Mouse (Mus musculus): Measurements from ENCODE around the gene Gm17662. TPM values are rescaled to one million over a fixed set of nuclear protein-coding genes. Genes with fewer than 3 reads are reported as not detected.

Gm17662 gene
- total RNA-seq (2021), result not detected

DNA sequence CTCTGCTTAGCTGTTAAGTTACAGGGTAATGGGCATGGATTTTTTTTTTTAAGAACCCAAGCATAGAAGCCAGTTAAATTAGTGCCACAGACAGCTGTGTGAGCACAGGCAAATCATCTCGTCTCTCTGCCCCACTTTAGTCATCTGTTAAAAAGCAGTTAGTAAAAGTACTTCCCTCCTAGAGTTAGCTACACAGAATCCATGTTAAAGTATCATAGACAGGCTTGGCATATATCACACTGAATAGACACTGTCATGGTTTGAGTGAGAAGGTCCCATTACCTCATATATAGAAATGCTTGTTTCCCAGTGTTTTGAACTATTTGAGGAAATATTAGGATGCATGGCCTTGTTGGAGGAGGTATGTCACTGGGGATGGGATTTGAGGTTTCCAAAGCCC, at the start of gene Gm17662:
Gm17662 (plus strand) TSS at position 301 of the 400 bp plus-strand sequence.
- intact Hi-C loops (cut with DNase I), result no loop called here
- DNase-seq (ENCODE audit: low spot score), result no peak

- intact Hi-C loops (cut with DNase I), result no loop called here
- no peak for DNase-seq (ENCODE audit: low spot score)
Measured at GRCm38 (mm10) chr4:104810710-104811286, 46.3 kb upstream of the Gm17662 start.

GRCm38 (mm10) chr4:104813617-104814016, 43.5 kb upstream of the Gm17662 start:
- no peak for DNase-seq (ENCODE audit: low spot score)
- intact Hi-C loops (cut with DNase I), result no loop called here

GRCm38 (mm10) chr4:104816519-104817232, 40.5 kb upstream of the Gm17662 start:
- intact Hi-C loops (cut with DNase I), result no loop called here
- no peak for DNase-seq (ENCODE audit: low spot score)

DNA sequence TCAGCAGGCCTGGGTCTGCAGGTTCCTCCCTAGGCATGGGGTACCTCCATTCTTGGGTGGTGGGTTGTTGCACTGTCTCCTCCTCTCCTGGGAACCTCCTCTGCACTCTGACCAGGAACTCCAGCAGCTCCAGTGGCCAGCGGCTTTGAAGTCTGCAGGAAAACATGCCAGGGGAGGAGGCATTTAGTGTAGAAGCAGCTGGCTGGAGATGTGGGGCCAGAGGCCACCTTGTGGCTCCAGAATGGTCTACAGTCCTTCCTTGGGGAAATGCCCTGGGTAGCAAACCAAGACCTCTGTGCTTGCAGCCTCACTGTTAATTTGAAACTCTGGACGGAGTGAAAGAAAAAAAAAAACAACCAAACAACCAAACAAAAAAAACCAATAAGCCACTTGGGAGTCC, 39.6 kb upstream of the Gm17662 start:
- intact Hi-C loops (cut with DNase I), result no loop called here
- DNase-seq (ENCODE audit: low spot score), result no peak

- intact Hi-C loops (cut with DNase I), result no loop called here
- DNase-seq (ENCODE audit: low spot score), result no peak
Measured at GRCm38 (mm10) chr4:104818986-104819385, 38.1 kb upstream of the Gm17662 start.

DNA sequence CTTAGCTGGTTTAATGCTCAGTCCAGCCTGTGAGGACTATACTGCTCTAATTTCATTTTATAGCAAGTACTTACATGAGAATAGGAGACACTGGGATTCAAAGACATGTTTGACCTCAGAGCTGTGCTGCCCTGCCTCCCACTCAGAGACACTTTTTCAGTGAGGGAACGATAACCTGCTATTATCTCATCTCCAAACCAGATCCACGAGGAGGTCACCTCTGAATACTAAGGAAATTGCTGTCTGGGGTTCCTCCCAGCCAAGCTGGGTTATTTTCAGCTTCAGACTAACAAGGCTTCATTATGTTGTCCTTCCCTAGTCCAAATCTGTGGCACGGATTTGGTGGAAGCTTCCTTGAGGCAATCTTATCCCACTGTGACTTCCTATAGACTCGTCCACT, 37.2 kb upstream of the Gm17662 start:
- intact Hi-C loops (cut with DNase I), result no loop called here
- DNase-seq (ENCODE audit: low spot score), result no peak

GRCm38 (mm10) chr4:104823597-104824101, 33.5 kb upstream of the Gm17662 start:
- intact Hi-C loops (cut with DNase I), result no loop called here
- DNase-seq (ENCODE audit: low spot score), result no peak

- no peak for DNase-seq (ENCODE audit: low spot score)
- intact Hi-C loops (cut with DNase I), result no loop called here
Measured at GRCm38 (mm10) chr4:104824381-104825077, 32.6 kb upstream of the Gm17662 start.

GRCm38 (mm10) chr4:104828939-104829338, 28.2 kb upstream of the Gm17662 start:
- DNase-seq (ENCODE audit: low spot score), result no peak
- intact Hi-C loops (cut with DNase I), result no loop called here

DNA sequence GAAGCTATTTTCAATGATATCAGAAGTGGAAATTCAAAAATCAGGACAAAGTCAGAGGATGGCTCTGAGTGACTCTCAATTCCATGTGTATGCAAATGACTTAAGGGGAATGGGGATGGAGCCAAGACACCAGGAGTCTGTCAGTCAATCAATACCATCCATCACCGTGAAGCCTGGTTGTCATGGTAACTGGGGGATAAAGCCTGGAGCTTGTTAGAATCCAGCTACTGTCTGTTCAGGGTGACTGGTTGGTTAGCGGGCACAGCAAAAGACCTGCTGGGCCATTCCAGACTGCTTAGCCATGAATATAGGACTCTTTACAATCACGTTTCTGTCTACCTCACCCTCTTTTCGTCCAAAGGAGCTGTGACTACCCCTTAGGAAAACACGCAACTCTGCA, 22.0 kb upstream of the Gm17662 start:
- no peak for DNase-seq (ENCODE audit: low spot score)
- intact Hi-C loops (cut with DNase I), result no loop called here

- DNase-seq (ENCODE audit: low spot score), result no peak
- intact Hi-C loops (cut with DNase I), result no loop called here
Measured at GRCm38 (mm10) chr4:104838342-104838741, 18.8 kb upstream of the Gm17662 start.

- intact Hi-C loops (cut with DNase I), result no loop called here
- DNase-seq (ENCODE audit: low spot score), result no peak
Measured at GRCm38 (mm10) chr4:104842204-104842603, 14.9 kb upstream of the Gm17662 start.

- DNase-seq (ENCODE audit: low spot score), result no peak
- intact Hi-C loops (cut with DNase I), result no loop called here
Measured at GRCm38 (mm10) chr4:104843546-104843945, 13.6 kb upstream of the Gm17662 start.

- intact Hi-C loops (cut with DNase I), result no loop called here
- no peak for DNase-seq (ENCODE audit: low spot score)
Measured at GRCm38 (mm10) chr4:104855216-104855615, 1.9 kb upstream of the Gm17662 start.

- intact Hi-C loops (cut with DNase I), result no loop called here
- DNase-seq (ENCODE audit: low spot score), result no peak
Measured at GRCm38 (mm10) chr4:104857823-104858222, 694 bp downstream of the Gm17662 start.

- intact Hi-C loops (cut with DNase I), result no loop called here
- DNase-seq (ENCODE audit: low spot score), result no peak
Measured at GRCm38 (mm10) chr4:104861241-104861640, 4.1 kb downstream of the Gm17662 start.

GRCm38 (mm10) chr4:104864397-104864796, 7.3 kb downstream of the Gm17662 start:
- DNase-seq (ENCODE audit: low spot score), result no peak
- intact Hi-C loops (cut with DNase I), result no loop called here

- intact Hi-C loops (cut with DNase I), result no loop called here
- DNase-seq (ENCODE audit: low spot score), result no peak
Measured at GRCm38 (mm10) chr4:104869581-104869980, 12.5 kb downstream of the Gm17662 start.

GRCm38 (mm10) chr4:104870196-104870595, 13.1 kb downstream of the Gm17662 start:
- intact Hi-C loops (cut with DNase I), result no loop called here
- no peak for DNase-seq (ENCODE audit: low spot score)

- DNase-seq (ENCODE audit: low spot score), result no peak
- intact Hi-C loops (cut with DNase I), result no loop called here
Measured at GRCm38 (mm10) chr4:104875832-104876231, 18.7 kb downstream of the Gm17662 start.

Measured in heart, postnatal 25 days (tissue).